Mouse (Mus musculus): ENCODE measurements around the gene Dhrs9.
"Not testable (repeated sequence)": the region's sequence is repeated elsewhere in the genome, so short reads cannot be mapped to it uniquely, and the experiment has no call there.

The Dhrs9 gene

GRCm38 (mm10) chr2:69380281-69380680 lies at the start of gene Dhrs9:
Gene Dhrs9 (plus strand): TSS chr2:69380445.
- DNase-seq (ENCODE audit: extremely low read depth, low read depth), result no peak

GRCm38 (mm10) chr2:69331523-69331922 lies 48.7 kb upstream of the Dhrs9 start:
- DNase-seq (ENCODE audit: extremely low read depth, low read depth), result not testable (repeated sequence)

GRCm38 (mm10) chr2:69341506-69341905 lies 38.7 kb upstream of the Dhrs9 start:
- no peak for DNase-seq (ENCODE audit: extremely low read depth, low read depth)

- DNase-seq (ENCODE audit: extremely low read depth, low read depth), result no peak
Measured at GRCm38 (mm10) chr2:69342496-69343221, 37.6 kb upstream of the Dhrs9 start, which contains the start of gene Abcb11. Gene Abcb11 (minus strand): TSS chr2:69342616.

- DNase-seq (ENCODE audit: extremely low read depth, low read depth), result not testable (repeated sequence)
Measured at GRCm38 (mm10) chr2:69355402-69355801, 24.8 kb upstream of the Dhrs9 start.

- DNase-seq (ENCODE audit: extremely low read depth, low read depth), result no peak
Measured at GRCm38 (mm10) chr2:69364831-69365230, 15.4 kb upstream of the Dhrs9 start.

- no peak for DNase-seq (ENCODE audit: extremely low read depth, low read depth)
Measured at GRCm38 (mm10) chr2:69365275-69365674, 15.0 kb upstream of the Dhrs9 start.

GRCm38 (mm10) chr2:69376780-69377179 lies 3.5 kb upstream of the Dhrs9 start:
- no peak for DNase-seq (ENCODE audit: extremely low read depth, low read depth)

- no peak for DNase-seq (ENCODE audit: extremely low read depth, low read depth)
Measured at GRCm38 (mm10) chr2:69379801-69380200, 444 bp upstream of the Dhrs9 start.

GRCm38 (mm10) chr2:69381740-69382139 lies 1.5 kb downstream of the Dhrs9 start:
- no peak for DNase-seq (ENCODE audit: extremely low read depth, low read depth)

- no peak for DNase-seq (ENCODE audit: extremely low read depth, low read depth)
Measured at GRCm38 (mm10) chr2:69382838-69383237, 2.6 kb downstream of the Dhrs9 start.

- no peak for DNase-seq (ENCODE audit: extremely low read depth, low read depth)
Measured at GRCm38 (mm10) chr2:69386118-69386871, 6.0 kb downstream of the Dhrs9 start.

- no peak for DNase-seq (ENCODE audit: extremely low read depth, low read depth)
Measured at GRCm38 (mm10) chr2:69393947-69394346, 13.7 kb downstream of the Dhrs9 start.

- DNase-seq (ENCODE audit: extremely low read depth, low read depth), result no peak
Measured at GRCm38 (mm10) chr2:69395597-69396248, 15.5 kb downstream of the Dhrs9 start.

- no peak for DNase-seq (ENCODE audit: extremely low read depth, low read depth)
Measured at GRCm38 (mm10) chr2:69396760-69397435, 16.7 kb downstream of the Dhrs9 start.

GRCm38 (mm10) chr2:69400866-69401604 lies 20.8 kb downstream of the Dhrs9 start:
- no peak for DNase-seq (ENCODE audit: extremely low read depth, low read depth)

- no peak for DNase-seq (ENCODE audit: extremely low read depth, low read depth)
Measured at GRCm38 (mm10) chr2:69401891-69402290, 21.6 kb downstream of the Dhrs9 start.

GRCm38 (mm10) chr2:69402309-69402708 lies 22.1 kb downstream of the Dhrs9 start:
- no peak for DNase-seq (ENCODE audit: extremely low read depth, low read depth)

GRCm38 (mm10) chr2:69405692-69406091 lies 25.4 kb downstream of the Dhrs9 start:
- DNase-seq (ENCODE audit: extremely low read depth, low read depth), result no peak

- no peak for DNase-seq (ENCODE audit: extremely low read depth, low read depth)
Measured at GRCm38 (mm10) chr2:69414539-69414938, 34.3 kb downstream of the Dhrs9 start.

- DNase-seq (ENCODE audit: extremely low read depth, low read depth), result no peak
Measured at GRCm38 (mm10) chr2:69415070-69415469, 34.8 kb downstream of the Dhrs9 start.

Data from MEL-GATA-1-ER (cell line).